13 mouse cellular contexts compared by ENCODE assay signal in genomic region chr4:139578389-139578788, GRCm38 (mm10). TPM values are rescaled to one million over a fixed set of nuclear protein-coding genes. Genes with fewer than 3 reads are reported as not detected.
DNase-seq lines count a peak whose midpoint lies in the region; ATAC-seq and TF ChIP-seq lines count a peak whose summit lies in the region.
"Had no signal": no experiment of that assay in that cellular context is flagged by ENCODE, and none has a peak within 500 bp of the region (broad histone marks: within the 10 kb centered on the region; RNA-seq: fewer than 3 reads in every experiment).

No protein-coding gene starts in this region.

- peaks cover 37% of the 10 kb centered on the region for H3K4me1 ChIP-seq in cerebellum, adult 2 months (ENCODE audit: control insufficient read depth, insufficient read depth, low read length)
- H3K4me1 ChIP-seq in hindbrain, embryonic 10.5 days (replicated peaks): peaks cover 97% of the 10 kb centered on the region
- H3K4me1 ChIP-seq in hindbrain, embryonic 14.5 days (replicated peaks; ENCODE audit: control insufficient read depth, insufficient read depth, low read length): peaks cover 46% of the 10 kb centered on the region
- peaks cover 69% of the 10 kb centered on the region for H3K4me1 ChIP-seq in lung, embryonic 16.5 days (replicated peaks; ENCODE audit: control insufficient read depth, insufficient read depth, low read length)
- H3K4me1 ChIP-seq in stomach, embryonic 15.5 days: peaks cover 76% of the 10 kb centered on the region

- H3K27me3 ChIP-seq in cerebellum, adult 2 months (ENCODE audit: control insufficient read depth, insufficient read depth, low read length): no peaks in the 10 kb centered on the region
- H3K27me3 ChIP-seq in hindbrain, embryonic 10.5 days (ENCODE audit: insufficient read depth, poor library complexity, severe bottlenecking): peaks cover 24% of the 10 kb centered on the region
- H3K27me3 ChIP-seq in hindbrain, embryonic 14.5 days (ENCODE audit: control insufficient read depth, insufficient read depth, low read length): no peaks in the 10 kb centered on the region
- no peaks in the 10 kb centered on the region for H3K27me3 ChIP-seq in lung, embryonic 16.5 days (ENCODE audit: control insufficient read depth, insufficient read depth, low read depth, low read length)
- no peaks in the 10 kb centered on the region for H3K27me3 ChIP-seq in stomach, embryonic 15.5 days (replicated peaks)
- H3K27me3 ChIP-seq: embryonic facial prominence, embryonic 15.5 days had no signal

- H3K4me2 ChIP-seq in hindbrain, embryonic 14.5 days (replicated peaks): no peak overlapping the region
- peak overlapping the region; percentile 13; the same call in 1 of the 2 replicates for H3K4me2 ChIP-seq in lung, embryonic 16.5 days (ENCODE audit: low read depth, low read length)
- peak overlapping the region; percentile 16; the same call in 1 of the 2 replicates for H3K4me2 ChIP-seq in stomach, embryonic 15.5 days

- TF ChIP-seq POLR2A in cerebellum, adult 2 months (IDR thresholded peaks at IDR 0.05; ENCODE audit: borderline replicate concordance, insufficient read depth, low read length): no peak

- no peak overlapping the region for H3K27ac ChIP-seq in cerebellum, adult 2 months (ENCODE audit: insufficient read depth, low read length)
- peak overlapping the region; percentile 9; the same call in 1 of the 2 replicates for H3K27ac ChIP-seq in hindbrain, embryonic 10.5 days
- H3K27ac ChIP-seq in hindbrain, embryonic 14.5 days: no peak overlapping the region
- H3K27ac ChIP-seq in lung, embryonic 16.5 days (ENCODE audit: low read length): no peak overlapping the region
- H3K27ac ChIP-seq in stomach, embryonic 15.5 days: no peak overlapping the region
- H3K27ac ChIP-seq: embryonic facial prominence, embryonic 15.5 days had no signal

- WGBS in cerebellum, adult 2 months: 57% methylated on average over 8 of the region's 8 CpGs
- 94% methylated on average over 8 of the region's 8 CpGs for WGBS in hindbrain, embryonic 10.5 days
- 84% methylated on average over 8 of the region's 8 CpGs for WGBS in hindbrain, embryonic 14.5 days
- WGBS in lung, embryonic 16.5 days: 78% methylated on average over 8 of the region's 8 CpGs
- WGBS in stomach, embryonic 15.5 days: 88% methylated on average over 8 of the region's 8 CpGs

- peak in 1 of 2 experiments; percentile 13 for DNase-seq in cerebellum, adult 2 months
- DNase-seq in cerebellum, adult 11 months: no peak
- no peak for DNase-seq in hindbrain, embryonic 10.5 days (ENCODE audit: low spot score)
- DNase-seq in hindbrain, embryonic 14.5 days (ENCODE audit: low spot score): no peak
- DNase-seq in lung, adult 18-20 months: no peak
- DNase-seq in urinary bladder, adult 2 months (ENCODE audit: low spot score): no peak
- DNase-seq: adrenal gland, postnatal 10 days; retina, postnatal 1 day; thymus, postnatal 36 days had no signal

- ATAC-seq in hindbrain, embryonic 14.5 days (ENCODE audit: low FRiP score): no peak
- no peak for ATAC-seq in lung, embryonic 16.5 days (ENCODE audit: low read depth)
- no peak for ATAC-seq in stomach, embryonic 15.5 days (ENCODE audit: insufficient read depth, low FRiP score, low read depth)

- H3K36me3 ChIP-seq in hindbrain, embryonic 10.5 days: no peaks in the 10 kb centered on the region
- H3K36me3 ChIP-seq in hindbrain, embryonic 14.5 days (replicated peaks; ENCODE audit: control insufficient read depth, insufficient read depth): no peaks in the 10 kb centered on the region
- H3K36me3 ChIP-seq in lung, embryonic 16.5 days (ENCODE audit: control insufficient read depth, insufficient read depth, low read length): no peaks in the 10 kb centered on the region
- H3K36me3 ChIP-seq in stomach, embryonic 15.5 days: no peaks in the 10 kb centered on the region
- H3K36me3 ChIP-seq: embryonic facial prominence, embryonic 15.5 days had no signal

- H3K9me3 ChIP-seq in hindbrain, embryonic 10.5 days: no peaks in the 10 kb centered on the region
- no peaks in the 10 kb centered on the region for H3K9me3 ChIP-seq in hindbrain, embryonic 14.5 days (ENCODE audit: control insufficient read depth, low read length)
- no peaks in the 10 kb centered on the region for H3K9me3 ChIP-seq in lung, embryonic 16.5 days (ENCODE audit: control insufficient read depth, low read length)
- no peaks in the 10 kb centered on the region for H3K9me3 ChIP-seq in stomach, embryonic 15.5 days
- H3K9me3 ChIP-seq: embryonic facial prominence, embryonic 15.5 days had no signal

- H3K9ac ChIP-seq in hindbrain, embryonic 14.5 days: no peak overlapping the region
- no peak overlapping the region for H3K9ac ChIP-seq in lung, embryonic 16.5 days (ENCODE audit: low read length)
- H3K9ac ChIP-seq in stomach, embryonic 15.5 days: no peak overlapping the region
- H3K9ac ChIP-seq: embryonic facial prominence, embryonic 15.5 days had no signal

- no peak for TF ChIP-seq CTCF in cerebellum, adult 2 months (IDR thresholded peaks at IDR 0.05; ENCODE audit: borderline replicate concordance, insufficient read depth, low read depth, low read length)

- peak overlapping the region; percentile 4 for H3K4me3 ChIP-seq in cerebellum, adult 2 months (replicated peaks; ENCODE audit: insufficient read depth, low read depth, low read length)
- H3K4me3 ChIP-seq in hindbrain, embryonic 10.5 days: no peak overlapping the region
- no peak overlapping the region for H3K4me3 ChIP-seq in hindbrain, embryonic 14.5 days (replicated peaks; ENCODE audit: low read length)
- no peak overlapping the region for H3K4me3 ChIP-seq in lung, embryonic 16.5 days (ENCODE audit: low read length)
- H3K4me3 ChIP-seq in stomach, embryonic 15.5 days (replicated peaks): no peak overlapping the region
- H3K4me3 ChIP-seq: embryonic facial prominence, embryonic 15.5 days had no signal

RNA-seq across cellular contexts. Expression of gene Gm21969, which starts 24.6 kb away (rescaled TPM):
- polyA plus RNA-seq in cerebellum, adult 2 months (2012; rRNA removed): 0.03 and 0.05 TPM in 2 replicates
- polyA plus RNA-seq in hindbrain, embryonic 10.5 days (2016; fragmentation: Nextera tagmentation; extraction: Ambion mirVana): not detected in 2 replicates
- polyA plus RNA-seq in hindbrain, embryonic 14.5 days (2014; fragmentation: Nextera tagmentation; extraction: Ambion mirVana): 0.07 TPM in 1 of 2 replicates, not detected in the other
- 0.05 TPM in 1 of 2 replicates, not detected in the other for polyA plus RNA-seq in lung, embryonic 16.5 days (2015; fragmentation: Nextera tagmentation; extraction: Ambion mirVana)
- not detected in 2 replicates for polyA plus RNA-seq in stomach, embryonic 15.5 days (2015; fragmentation: Nextera tagmentation; extraction: Ambion mirVana)
- polyA plus RNA-seq in urinary bladder, adult 2 months (2012; rRNA removed): 0.04 TPM in 1 of 2 replicates, not detected in the other
- polyA plus RNA-seq: embryonic facial prominence, embryonic 15.5 days; intestine, embryonic 14.5 days had no signal

RNA-seq across cellular contexts. Expression of gene Aldh4a1, which starts 44.3 kb away (rescaled TPM):
- 22.5 and 25.2 TPM in 2 replicates for polyA plus RNA-seq in cerebellum, adult 2 months (2012; rRNA removed)
- polyA plus RNA-seq in hindbrain, embryonic 10.5 days (2016; fragmentation: Nextera tagmentation; extraction: Ambion mirVana): 22.5 and 26.3 TPM in 2 replicates
- 18.1 and 18.8 TPM in 2 replicates for polyA plus RNA-seq in hindbrain, embryonic 14.5 days (2014; fragmentation: Nextera tagmentation; extraction: Ambion mirVana)
- 25.5 and 30.7 TPM in 2 replicates for polyA plus RNA-seq in lung, embryonic 16.5 days (2015; fragmentation: Nextera tagmentation; extraction: Ambion mirVana)
- polyA plus RNA-seq in stomach, embryonic 15.5 days (2015; fragmentation: Nextera tagmentation; extraction: Ambion mirVana): 27.6 and 30.7 TPM in 2 replicates
- 26.5 and 33.0 TPM in 2 replicates for polyA plus RNA-seq in urinary bladder, adult 2 months (2012; rRNA removed)

RNA-seq across cellular contexts. Expression of gene Iffo2, which starts 48.0 kb away (rescaled TPM):
- 19.1 and 20.3 TPM in 2 replicates for polyA plus RNA-seq in cerebellum, adult 2 months (2012; rRNA removed)
- 3.6 and 4.6 TPM in 2 replicates for polyA plus RNA-seq in hindbrain, embryonic 10.5 days (2016; fragmentation: Nextera tagmentation; extraction: Ambion mirVana)
- 5.6 and 6.0 TPM in 2 replicates for polyA plus RNA-seq in hindbrain, embryonic 14.5 days (2014; fragmentation: Nextera tagmentation; extraction: Ambion mirVana)
- polyA plus RNA-seq in lung, embryonic 16.5 days (2015; fragmentation: Nextera tagmentation; extraction: Ambion mirVana): 2.9 and 3.7 TPM in 2 replicates
- polyA plus RNA-seq in stomach, embryonic 15.5 days (2015; fragmentation: Nextera tagmentation; extraction: Ambion mirVana): 2.2 and 4.2 TPM in 2 replicates
- polyA plus RNA-seq in urinary bladder, adult 2 months (2012; rRNA removed): 7.7 and 9.8 TPM in 2 replicates
